Mouse (Mus musculus): Measurements from ENCODE around the gene Rhox12. TPM values are rescaled to one million over a fixed set of nuclear protein-coding genes. Genes with fewer than 3 reads are reported as not detected.

The Rhox12 gene
- polyA plus RNA-seq, 1 experiment from 2014 or later = not detected

Other genes starting within 250 kb of the Rhox12 start
- 0.11 TPM in 1 of 2 replicates, not detected in the other for gene Rhox8, start 232.0 kb downstream of the Rhox12 start, polyA plus RNA-seq (2014; fragmentation: Nextera tagmentation; extraction: Ambion mirVana)
- not detected in 2 replicates for gene Rhox7b, start 213.7 kb downstream of the Rhox12 start, polyA plus RNA-seq (2014; fragmentation: Nextera tagmentation; extraction: Ambion mirVana)
- gene Rhox9, start 209.1 kb downstream of the Rhox12 start, polyA plus RNA-seq (2014; fragmentation: Nextera tagmentation; extraction: Ambion mirVana) = not detected in 2 replicates
- gene Btg1-ps1, start 92.1 kb downstream of the Rhox12 start, polyA plus RNA-seq (2014; fragmentation: Nextera tagmentation; extraction: Ambion mirVana) = not detected in 2 replicates
- gene Btg1-ps2, start 67.8 kb downstream of the Rhox12 start, polyA plus RNA-seq (2014; fragmentation: Nextera tagmentation; extraction: Ambion mirVana) = not detected in 2 replicates
- gene Rhox10, start 44.4 kb downstream of the Rhox12 start, polyA plus RNA-seq (2014; fragmentation: Nextera tagmentation; extraction: Ambion mirVana) = not detected in 2 replicates
- not detected in 2 replicates for gene Rhox11, start 25.8 kb downstream of the Rhox12 start, polyA plus RNA-seq (2014; fragmentation: Nextera tagmentation; extraction: Ambion mirVana)
- not detected in 2 replicates for gene Rhox13, start 10.3 kb upstream of the Rhox12 start, polyA plus RNA-seq (2014; fragmentation: Nextera tagmentation; extraction: Ambion mirVana)
- 9.2 and 10.7 TPM in 2 replicates for gene Zbtb33, start 78.9 kb upstream of the Rhox12 start, polyA plus RNA-seq (2014; fragmentation: Nextera tagmentation; extraction: Ambion mirVana)
- 14.7 and 16.2 TPM in 2 replicates for gene Tmem255a, start 141.5 kb upstream of the Rhox12 start, polyA plus RNA-seq (2014; fragmentation: Nextera tagmentation; extraction: Ambion mirVana)
- gene Atp1b4, start 205.3 kb upstream of the Rhox12 start, polyA plus RNA-seq (2014; fragmentation: Nextera tagmentation; extraction: Ambion mirVana) = not detected in 2 replicates

Measured in midbrain, embryonic 11.5 days (tissue).